Mouse (Mus musculus) bone marrow macrophage, adult 2 months (primary cell): Measurements from ENCODE around the gene Vmn1r3.
"Not testable (repeated sequence)": the region's sequence is repeated elsewhere in the genome, so short reads cannot be mapped to it uniquely, and the experiment has no call there.

Source experiments
- CTCF ChIP-seq: IDR thresholded peaks from 2 replicates; pipeline ENCODE4 v1.5.1; 2012; ENCODE audit warnings: low read depth, mild to moderate bottlenecking, low read length, moderate library complexity
- POLR2A ChIP-seq: IDR thresholded peaks from 2 replicates; pipeline ENCODE4 v1.6.1; 2012; ENCODE audit warnings: mild to moderate bottlenecking, low read depth, low read length, borderline replicate concordance

DNA sequence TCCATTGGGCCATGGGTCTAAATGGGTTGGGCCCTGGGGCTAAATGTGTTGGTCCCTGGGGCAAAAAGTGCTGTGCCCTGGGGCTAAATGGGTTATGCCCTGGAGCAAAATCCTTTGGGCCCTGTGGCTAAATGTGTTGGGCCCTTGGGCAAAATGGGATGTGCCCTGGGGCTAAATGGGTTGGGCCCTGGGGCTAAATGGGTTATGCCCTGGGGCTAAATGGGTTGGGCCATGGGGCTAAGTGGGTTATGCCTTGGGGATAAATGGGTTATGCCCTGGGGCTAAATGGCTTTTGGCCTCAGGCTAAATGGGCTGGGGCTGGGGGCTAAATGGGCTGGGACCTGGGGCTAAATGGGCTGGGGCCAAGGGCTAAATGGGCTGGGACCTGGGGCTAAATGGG, 20.7 kb downstream of the Vmn1r3 start:
- TF ChIP-seq CTCF, POLR2A: not testable (repeated sequence)
